Mouse (Mus musculus) erythroblast, embryonic 14.5 days (primary cell): Measurements from ENCODE around the gene Olfr190. TPM values are rescaled to one million over a fixed set of nuclear protein-coding genes. Genes with fewer than 3 reads are reported as not detected.

Experiments used
- H3K27me3 ChIP-seq: 2 replicates; pipeline ENCODE4 v1.6.1; 2012; ENCODE audit warnings: inconsistent platforms; ENCODE audit not compliant: control insufficient read depth
- H3K36me3 ChIP-seq: 2 replicates; pipeline ENCODE4 v1.6.1; 2012; ENCODE audit warnings: mild to moderate bottlenecking, inconsistent platforms; ENCODE audit not compliant: control insufficient read depth
- H3K4me1 ChIP-seq: 2 replicates; pipeline ENCODE4 v1.6.1; 2012; ENCODE audit warnings: inconsistent platforms; ENCODE audit not compliant: control insufficient read depth
- H3K4me3 ChIP-seq: replicated peaks from 2 replicates; pipeline ENCODE3; 2012; ENCODE audit warnings: moderate library complexity, mild to moderate bottlenecking, inconsistent platforms
- H3K9me3 ChIP-seq: 2 replicates; pipeline ENCODE4 v1.6.1; 2012; ENCODE audit warnings: low read length, inconsistent platforms, mixed read lengths; ENCODE audit not compliant: control insufficient read depth
- GATA1 ChIP-seq: IDR thresholded peaks from 2 replicates; pipeline ENCODE4 v1.6.1; 2012; ENCODE audit warnings: low read length, inconsistent platforms, mixed read lengths
- TAL1 ChIP-seq: IDR thresholded peaks from 3 replicates; pipeline ENCODE4 v1.6.1; 2012; ENCODE audit warnings: low read length, inconsistent platforms, mixed read lengths
- polyA plus RNA-seq: library from polyadenylated mRNA; stranded (reverse); fragments of >175 nt; gene quantifications from 2 replicates; pipeline ENCODE4 v1.2.3, GENCODE M21; 2012

Gene Olfr190
- polyA plus RNA-seq, 1 experiment, result not detected

DNA sequence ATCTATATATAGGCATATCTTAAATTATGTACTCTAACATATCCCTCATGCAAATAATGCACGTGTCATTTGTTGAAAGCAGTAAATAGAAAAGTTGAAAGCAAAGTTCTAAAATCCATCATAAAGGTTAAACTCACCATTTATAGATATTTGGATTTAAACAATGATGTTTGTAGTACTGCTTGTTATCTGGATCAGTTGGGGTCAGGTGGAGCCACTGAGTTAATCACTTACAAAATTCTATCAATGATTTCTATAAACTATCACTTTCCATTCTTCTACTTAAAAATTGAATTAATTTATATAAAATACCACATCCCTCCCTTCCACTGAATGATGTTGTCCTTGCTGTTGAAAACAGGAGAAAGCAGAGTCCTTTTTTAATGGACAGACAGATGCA is 28.9 kb downstream of the Olfr190 start:
- H3K9me3 ChIP-seq, result 0 out of 2 replicates have a peak, but pooled peaks cover 2% of the 10 kb centered on the region
- H3K4me1 ChIP-seq, result no peaks in the 10 kb centered on the region
- no peaks in the 10 kb centered on the region for H3K27me3 ChIP-seq
- no peak overlapping the region for H3K4me3 ChIP-seq
- TF ChIP-seq GATA1, result no peak
- TF ChIP-seq TAL1, result no peak
- no peaks in the 10 kb centered on the region for H3K36me3 ChIP-seq

DNA sequence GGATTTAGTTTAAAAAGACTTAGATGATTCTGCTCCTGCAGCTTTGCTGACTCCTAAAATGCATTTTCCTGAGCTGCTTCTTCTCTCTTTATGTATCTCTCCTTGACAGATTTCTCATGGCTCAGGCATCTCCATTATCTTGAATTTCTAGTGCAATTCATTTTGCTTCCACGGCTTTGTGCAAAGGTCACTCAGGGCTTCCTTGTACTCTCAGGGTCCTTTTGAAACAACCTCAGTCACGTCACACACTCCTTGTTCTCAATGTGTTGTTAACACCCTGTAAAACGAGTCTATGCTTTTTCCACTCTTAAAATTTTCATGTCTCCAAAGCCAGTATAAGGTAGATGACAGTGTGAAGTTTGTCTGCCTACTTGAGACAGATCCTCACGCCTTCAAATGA is 30.2 kb downstream of the Olfr190 start:
- TF ChIP-seq TAL1 (no peak), GATA1 (no peak)
- H3K4me1 ChIP-seq, result no peaks in the 10 kb centered on the region
- H3K9me3 ChIP-seq, result 0 out of 2 replicates have a peak, but pooled peaks cover 2% of the 10 kb centered on the region
- H3K27me3 ChIP-seq, result no peaks in the 10 kb centered on the region
- no peak overlapping the region for H3K4me3 ChIP-seq
- no peaks in the 10 kb centered on the region for H3K36me3 ChIP-seq

- H3K4me1 ChIP-seq, result no peaks in the 10 kb centered on the region
- H3K36me3 ChIP-seq, result no peaks in the 10 kb centered on the region
- no peak for TF ChIP-seq GATA1
- TF ChIP-seq TAL1, result no peak
- peaks cover 4% of the 10 kb centered on the region; the same call in 1 of the 2 replicates for H3K9me3 ChIP-seq
- no peak overlapping the region for H3K4me3 ChIP-seq
- H3K27me3 ChIP-seq, result no peaks in the 10 kb centered on the region
Measured at GRCm38 (mm10) chr16:59045835-59046234, 32.0 kb downstream of the Olfr190 start.

DNA sequence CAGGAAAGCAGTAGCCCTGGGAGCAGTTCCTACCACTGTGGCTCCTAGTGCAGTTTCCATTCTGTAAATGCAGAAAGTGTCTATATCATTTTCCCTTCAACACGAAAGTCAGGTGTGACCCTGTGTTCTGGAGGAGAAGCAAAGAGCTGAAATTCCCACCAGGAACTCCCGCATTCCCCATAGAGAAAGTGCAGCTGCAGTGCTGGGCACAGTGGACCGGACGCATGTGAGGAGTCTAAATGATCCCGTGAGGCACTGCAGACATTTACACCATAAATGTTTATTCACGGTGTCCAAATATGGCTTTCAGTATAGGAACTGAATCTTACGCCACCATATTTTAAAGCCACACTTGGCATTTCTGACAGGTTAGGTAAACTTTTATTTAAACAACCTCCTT is 38.1 kb downstream of the Olfr190 start, which contains the start of gene Olfr187:
TSS of gene Olfr187 (minus strand) at position 58 of the 400 bp plus-strand sequence.
- Histone ChIP-seq H3K27me3 (no peaks in the 10 kb centered on the region), H3K4me3 (no peak within 1 kb of the TSS), H3K4me1 (no peaks in the 10 kb centered on the region), H3K36me3 (no peaks in the 10 kb centered on the region), H3K9me3 (peaks cover 15% of the 10 kb centered on the region)
- no peak for TF ChIP-seq TAL1

DNA sequence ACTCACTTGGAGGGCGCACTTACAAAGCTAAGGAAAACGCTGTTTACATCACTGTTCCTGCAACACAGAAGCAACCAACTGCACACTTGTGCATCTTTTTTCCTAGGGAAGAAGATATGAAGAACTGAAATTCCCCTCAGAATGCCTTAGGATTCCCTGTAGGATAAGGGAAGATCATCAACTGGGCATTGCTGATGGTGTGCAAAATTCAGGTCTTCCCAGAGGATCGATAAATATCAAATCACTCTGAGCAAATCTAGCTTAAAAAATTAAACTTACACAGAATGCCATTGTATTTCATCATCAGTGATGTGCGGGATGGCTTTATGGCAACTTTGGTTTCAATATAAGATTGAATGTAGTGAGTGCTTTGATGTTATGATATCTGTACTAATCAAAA is 47.6 kb downstream of the Olfr190 start, which contains the start of gene Olfr186:
TSS of gene Olfr186 (minus strand) at position 101 of the 400 bp plus-strand sequence.
- no peaks in the 10 kb centered on the region for H3K27me3 ChIP-seq
- no peak within 1 kb of the TSS for H3K4me3 ChIP-seq
- no peaks in the 10 kb centered on the region for H3K36me3 ChIP-seq
- no peaks in the 10 kb centered on the region for H3K4me1 ChIP-seq
- TF ChIP-seq GATA1 (no peak), TAL1 (no peak)
- H3K9me3 ChIP-seq, result no peaks in the 10 kb centered on the region

Other genes starting within 250 kb of the Olfr190 start
- not detected in 2 replicates for gene Olfr177, start 203.2 kb downstream of the Olfr190 start, polyA plus RNA-seq
- gene Olfr178, start 185.9 kb downstream of the Olfr190 start, polyA plus RNA-seq, result not detected in 2 replicates
- not detected in 2 replicates for gene Olfr181, start 149.2 kb downstream of the Olfr190 start, polyA plus RNA-seq
- not detected in 2 replicates for gene Olfr180, start 148.6 kb downstream of the Olfr190 start, polyA plus RNA-seq
- not detected in 2 replicates for gene Olfr183, start 82.6 kb downstream of the Olfr190 start, polyA plus RNA-seq
- 0.03 TPM in 1 of 2 replicates, not detected in the other for gene Olfr186, start 47.7 kb downstream of the Olfr190 start, polyA plus RNA-seq
- gene Olfr187, start 38.2 kb downstream of the Olfr190 start, polyA plus RNA-seq, result not detected in 2 replicates
- gene Olfr191, start 11.8 kb upstream of the Olfr190 start, polyA plus RNA-seq, result not detected in 2 replicates
- gene Olfr193, start 33.9 kb upstream of the Olfr190 start, polyA plus RNA-seq, result not detected in 2 replicates
- gene Olfr194, start 43.1 kb upstream of the Olfr190 start, polyA plus RNA-seq, result not detected in 2 replicates
- gene Olfr195, start 69.0 kb upstream of the Olfr190 start, polyA plus RNA-seq, result not detected in 2 replicates
- gene Olfr196, start 92.4 kb upstream of the Olfr190 start, polyA plus RNA-seq, result not detected in 2 replicates
- not detected in 2 replicates for gene Olfr198, start 125.5 kb upstream of the Olfr190 start, polyA plus RNA-seq
- not detected in 2 replicates for gene Olfr199, start 141.8 kb upstream of the Olfr190 start, polyA plus RNA-seq
- gene Olfr201, start 194.6 kb upstream of the Olfr190 start, polyA plus RNA-seq, result not detected in 2 replicates
- gene Olfr202, start 208.8 kb upstream of the Olfr190 start, polyA plus RNA-seq, result not detected in 2 replicates
- not detected in 2 replicates for gene Olfr203, start 220.9 kb upstream of the Olfr190 start, polyA plus RNA-seq
- not detected in 2 replicates for gene Olfr204, start 240.2 kb upstream of the Olfr190 start, polyA plus RNA-seq